Mouse (Mus musculus): ENCODE measurements around the gene Serpina3i. TPM values are rescaled to one million over a fixed set of nuclear protein-coding genes. Genes with fewer than 3 reads are reported as not detected.
A peak's percentile ranks its signal among the peaks of the same experiment; 100 is the strongest.

The Serpina3i gene
- total and polyA plus RNA-seq, 3 experiments: not detected

DNA sequence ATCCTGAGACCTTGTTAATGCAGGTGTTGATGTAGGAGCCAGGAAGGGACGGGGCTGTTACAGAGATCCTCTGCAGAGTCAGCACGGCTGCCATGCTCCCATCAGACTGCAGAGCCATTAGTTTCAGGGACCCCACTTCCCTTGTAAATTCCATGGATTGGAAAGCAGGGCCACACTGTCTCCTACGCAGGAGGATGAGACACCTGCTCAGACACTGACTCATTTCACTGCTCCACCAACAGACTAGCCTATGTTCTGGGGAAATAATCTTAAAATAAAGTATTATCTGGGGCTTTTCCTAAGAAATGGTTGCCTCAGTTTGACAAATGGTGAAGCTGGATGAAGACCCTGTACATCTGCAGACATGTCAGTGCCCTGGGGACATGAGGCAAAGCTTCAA, 14.7 kb upstream of the Serpina3i start:
- Histone ChIP-seq H3K36me3 (replicated peaks in 1 of 2; ENCODE audit: control insufficient read depth in 1 of 2, insufficient read depth in 1 of 2, low read length in 1 of 2) (no peaks in the 10 kb centered on the region), H3K9ac (ENCODE audit: insufficient read depth, low read depth) (no peak overlapping the region), H3K4me1 (ENCODE audit: control insufficient read depth in 1 of 2, insufficient read depth in 2 of 2) (peaks cover 3 to 19% of the 10 kb centered on the region in 2 experiments; a peak in 3 of 4 replicates), H3K27me3 (replicated peaks) (no peaks in the 10 kb centered on the region), H3K27ac (ENCODE audit: insufficient read depth, low read depth) (no peak overlapping the region), H3K4me2 (ENCODE audit: insufficient read depth, low read depth, poor library complexity, severe bottlenecking) (no peak overlapping the region), H3K4me3 (replicated peaks in 1 of 3; ENCODE audit: low read depth in 2 of 3, low read length in 2 of 3, poor library complexity in 1 of 3) (no peak overlapping the region), H3K79me2 (replicated peaks; ENCODE audit: control insufficient read depth, extremely low read depth, insufficient read depth, poor library complexity, severe bottlenecking) (no peaks in the 10 kb centered on the region), H3K9me3 (replicated peaks; ENCODE audit: low read length) (no peaks in the 10 kb centered on the region)
- in situ Hi-C loops (cut with MboI; ENCODE audit: low pct_ligation_motif_present, low pct_unique_long_range_greater_than_20kb, low sequenced_read_pairs): loop anchor here (10.0 kb wide), 1 partner anchor 167 kb away; no protein-coding TSS in a partner anchor
- DNase-seq (ENCODE audit: extremely low read depth): no peak
- no peak for TF ChIP-seq ZNF384 (IDR thresholded peaks at IDR 0.05; ENCODE audit: low read depth, low read length)
- no peak for TF ChIP-seq CHD2 (IDR thresholded peaks at IDR 0.05; ENCODE audit: low read length)
- TF ChIP-seq MAX (IDR thresholded peaks at IDR 0.05; ENCODE audit: low read length): no peak
- TF ChIP-seq ZKSCAN1 (IDR thresholded peaks at IDR 0.05; ENCODE audit: borderline replicate concordance, low read depth, low read length): no peak
- no peak for TF ChIP-seq CTCF (conservative IDR thresholded peaks at IDR 0.05 in 1 of 2, IDR thresholded peaks at IDR 0.05 in 1 of 2; ENCODE audit: low read depth in 2 of 2, low read length in 2 of 2)
- no peak for TF ChIP-seq USF1 (IDR thresholded peaks at IDR 0.05; ENCODE audit: low read depth, low read length)
- dilution Hi-C loops (cut with MboI; ENCODE audit: extremely low pct_ligation_motif_present, extremely low pct_unique_long_range_greater_than_20kb, low sequenced_read_pairs): no loop called here

DNA sequence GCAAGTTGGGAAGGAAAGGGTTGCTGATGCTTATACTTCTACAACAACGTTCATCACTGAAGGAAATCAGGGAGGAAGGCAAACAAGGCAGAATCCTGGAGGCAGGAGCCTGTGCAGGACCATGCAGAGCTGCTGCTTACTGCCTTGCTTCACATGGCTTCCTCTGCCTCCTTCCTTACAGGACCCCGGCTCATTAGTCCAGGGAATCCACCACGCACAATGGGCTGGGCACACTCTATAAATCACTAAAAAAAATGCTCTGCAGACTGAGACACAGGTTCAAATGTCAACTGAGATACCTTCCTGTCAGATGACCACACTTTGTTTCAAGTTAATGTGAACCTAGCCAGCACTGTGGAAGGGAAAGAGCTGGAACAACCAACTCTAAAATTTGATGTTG, 1.9 kb upstream of the Serpina3i start:
- no peaks in the 10 kb centered on the region for H3K27me3 ChIP-seq (replicated peaks)
- no peak for DNase-seq (ENCODE audit: extremely low read depth)
- in situ Hi-C loops (cut with MboI; ENCODE audit: low pct_ligation_motif_present, low pct_unique_long_range_greater_than_20kb, low sequenced_read_pairs): no loop called here

DNA sequence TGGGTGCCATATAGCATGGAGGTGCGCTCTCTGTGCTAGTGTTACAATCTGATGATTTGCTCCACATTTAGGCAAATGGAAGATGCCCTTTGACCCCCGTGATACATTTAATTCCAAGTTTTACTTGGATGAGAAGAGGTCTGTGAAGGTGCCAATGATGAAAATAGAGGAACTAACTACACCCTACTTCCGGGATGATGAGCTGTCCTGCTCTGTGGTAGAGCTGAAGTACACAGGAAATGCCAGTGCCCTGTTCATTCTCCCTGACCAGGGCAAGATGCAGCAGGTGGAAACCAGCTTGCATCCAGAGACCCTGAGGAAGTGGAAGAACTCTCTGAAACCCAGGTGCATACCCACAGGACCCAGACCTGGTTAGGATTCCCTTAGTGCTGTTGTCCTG, 3.5 kb downstream of the Serpina3i start:
- Histone ChIP-seq H3K4me2 (ENCODE audit: insufficient read depth, low read depth, poor library complexity, severe bottlenecking) (no peak overlapping the region), H3K4me3 (replicated peaks in 1 of 3; ENCODE audit: low read depth in 2 of 3, low read length in 2 of 3, poor library complexity in 1 of 3) (no peak overlapping the region), H3K9ac (ENCODE audit: insufficient read depth, low read depth) (no peak overlapping the region), H3K4me1 (ENCODE audit: control insufficient read depth in 1 of 2, insufficient read depth in 2 of 2) (peaks cover 10 to 30% of the 10 kb centered on the region in 2 experiments), H3K36me3 (replicated peaks in 1 of 2; ENCODE audit: control insufficient read depth in 1 of 2, insufficient read depth in 1 of 2, low read length in 1 of 2) (no peaks in the 10 kb centered on the region), H3K79me2 (replicated peaks; ENCODE audit: control insufficient read depth, extremely low read depth, insufficient read depth, poor library complexity, severe bottlenecking) (no peaks in the 10 kb centered on the region), H3K27me3 (replicated peaks) (no peaks in the 10 kb centered on the region), H3K27ac (ENCODE audit: insufficient read depth, low read depth) (no peak overlapping the region), H3K9me3 (replicated peaks; ENCODE audit: low read length) (peaks cover 3% of the 10 kb centered on the region)
- no peak for TF ChIP-seq CHD1 (IDR thresholded peaks at IDR 0.05; ENCODE audit: low read depth, low read length)
- peak; percentile 56; the same call in 1 of the 2 replicates for TF ChIP-seq ELF1 (IDR thresholded peaks at IDR 0.05; ENCODE audit: low read depth, low read length)
- TF ChIP-seq SMC3 (IDR thresholded peaks at IDR 0.05; ENCODE audit: low read depth, low read length): no peak
- TF ChIP-seq CTCF (conservative IDR thresholded peaks at IDR 0.05 in 1 of 2, IDR thresholded peaks at IDR 0.05 in 1 of 2; ENCODE audit: low read depth in 2 of 2, low read length in 2 of 2): no peak
- TF ChIP-seq MAZ (IDR thresholded peaks at IDR 0.05; ENCODE audit: low read depth, low read length): no peak
- dilution Hi-C loops (cut with MboI; ENCODE audit: extremely low pct_ligation_motif_present, extremely low pct_unique_long_range_greater_than_20kb, low sequenced_read_pairs) (no loop called here), in situ Hi-C loops (cut with MboI; ENCODE audit: low pct_ligation_motif_present, low pct_unique_long_range_greater_than_20kb, low sequenced_read_pairs) (no loop called here)
- no peak for DNase-seq (ENCODE audit: extremely low read depth)

More for the DNA sequence above, 1.9 kb upstream of the Serpina3i start:
- dilution Hi-C loops (cut with MboI; ENCODE audit: extremely low pct_ligation_motif_present, extremely low pct_unique_long_range_greater_than_20kb, low sequenced_read_pairs): no loop called here
- Histone ChIP-seq H3K9ac (ENCODE audit: insufficient read depth, low read depth) (no peak overlapping the region), H3K4me3 (replicated peaks in 1 of 3; ENCODE audit: low read depth in 2 of 3, low read length in 2 of 3, poor library complexity in 1 of 3) (no peak overlapping the region), H3K36me3 (replicated peaks in 1 of 2; ENCODE audit: control insufficient read depth in 1 of 2, insufficient read depth in 1 of 2, low read length in 1 of 2) (no peaks in the 10 kb centered on the region), H3K27ac (ENCODE audit: insufficient read depth, low read depth) (no peak overlapping the region), H3K4me2 (ENCODE audit: insufficient read depth, low read depth, poor library complexity, severe bottlenecking) (no peak overlapping the region), H3K79me2 (replicated peaks; ENCODE audit: control insufficient read depth, extremely low read depth, insufficient read depth, poor library complexity, severe bottlenecking) (no peaks in the 10 kb centered on the region), H3K9me3 (replicated peaks; ENCODE audit: low read length) (no peaks in the 10 kb centered on the region), H3K4me1 (ENCODE audit: control insufficient read depth in 1 of 2, insufficient read depth in 2 of 2) (peaks cover 14 to 32% of the 10 kb centered on the region in 2 experiments)
- TF ChIP-seq RCOR1 (conservative IDR thresholded peaks at IDR 0.05; ENCODE audit: low read depth, low read length): no peak
- TF ChIP-seq ZMIZ1 (IDR thresholded peaks at IDR 0.05; ENCODE audit: low read depth, low read length): no peak
- no peak for TF ChIP-seq KAT2A (IDR thresholded peaks at IDR 0.05; ENCODE audit: insufficient replicate concordance, low read length)
- no peak for TF ChIP-seq NELFE (IDR thresholded peaks at IDR 0.05; ENCODE audit: low read depth, low read length)
- no peak for TF ChIP-seq ETS1 (conservative IDR thresholded peaks at IDR 0.05; ENCODE audit: low read depth, low read length)
- no peak for TF ChIP-seq POLR2A (IDR thresholded peaks at IDR 0.05; ENCODE audit: low read depth, low read length)
- TF ChIP-seq MEF2A (IDR thresholded peaks at IDR 0.05; ENCODE audit: borderline replicate concordance, low read depth, low read length): no peak
- TF ChIP-seq SMC3 (IDR thresholded peaks at IDR 0.05; ENCODE audit: low read depth, low read length): no peak
- no peak for TF ChIP-seq RAD21 (IDR thresholded peaks at IDR 0.05; ENCODE audit: low read depth, low read length)
- no peak for TF ChIP-seq JUN (IDR thresholded peaks at IDR 0.05; ENCODE audit: insufficient read depth, low read depth, low read length)
- TF ChIP-seq MYC (IDR thresholded peaks at IDR 0.05; ENCODE audit: low read depth, low read length): no peak
- no peak for TF ChIP-seq CHD1 (IDR thresholded peaks at IDR 0.05; ENCODE audit: low read depth, low read length)
